ENCODE assay signal across 8 mouse cellular contexts in the genomic region with DNA sequence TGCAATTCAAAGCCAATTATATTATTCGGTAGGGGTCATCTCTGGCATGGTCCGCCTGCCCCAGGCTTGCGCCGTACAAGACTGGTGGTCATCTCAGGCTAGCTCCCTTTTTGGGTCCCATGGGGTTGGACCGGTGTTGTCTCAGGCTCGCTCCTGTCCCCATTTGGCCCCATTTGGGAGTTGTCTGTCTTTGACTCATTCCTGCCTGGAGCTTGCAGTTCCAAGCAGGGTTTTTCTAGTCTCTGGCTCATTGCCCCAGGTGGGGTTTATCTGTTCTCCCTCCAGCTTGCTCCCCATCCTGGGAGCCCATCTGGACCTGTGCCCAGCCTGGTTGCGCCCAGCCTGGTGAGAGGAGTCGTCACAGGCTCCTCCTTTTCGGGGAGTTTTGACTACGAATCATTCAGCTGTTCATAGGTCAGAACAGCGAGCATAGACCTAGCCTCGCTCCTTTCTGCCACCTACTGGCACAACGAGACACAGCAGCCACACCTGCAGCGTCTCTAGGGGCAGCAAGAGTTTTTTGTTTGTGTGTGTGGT. TPM values are rescaled to one million over a fixed set of nuclear protein-coding genes. Genes with fewer than 3 reads are reported as not detected.
DNase-seq lines count a peak whose midpoint lies in the region; ATAC-seq lines count a peak whose summit lies in the region.

No protein-coding gene starts in this region.

- WGBS in hindbrain, embryonic 12.5 days: 33% methylated on average over 14 of the region's 14 CpGs

- DNase-seq in MN1 (ENCODE audit: low spot score): peak; percentile 54
- peak; percentile 87 for DNase-seq in cerebellum, adult 9-11 months
- peak; percentile 53 to 60 for DNase-seq in frontal cortex, postnatal 10 days (ENCODE audit: low spot score in 2 of 2)
- peak; percentile 71 to 75 for DNase-seq in layer of hippocampus, postnatal 14 days (ENCODE audit: low spot score in 2 of 2)
- peak; percentile 83 for DNase-seq in lung, postnatal 10 days
- peak; percentile 37 for DNase-seq in retina, adult 2 months (ENCODE audit: low read depth, low spot score)
- peak; percentile 71 to 75 for DNase-seq in thymus, postnatal 36 days

- no peaks in the 10 kb centered on the region for H3K36me3 ChIP-seq in hindbrain, embryonic 12.5 days

- no peaks in the 10 kb centered on the region; the same call in 1 of the 2 replicates for H3K4me1 ChIP-seq in hindbrain, embryonic 12.5 days

- H3K9ac ChIP-seq in hindbrain, embryonic 12.5 days: no peak overlapping the region

- ATAC-seq in hindbrain, embryonic 12.5 days (ENCODE audit: low FRiP score): peak; percentile 74

- H3K4me2 ChIP-seq in hindbrain, embryonic 12.5 days (replicated peaks): peak overlapping the region; percentile 43

- no peaks in the 10 kb centered on the region for H3K9me3 ChIP-seq in hindbrain, embryonic 12.5 days (replicated peaks)

- H3K4me3 ChIP-seq in hindbrain, embryonic 12.5 days: no peak overlapping the region; the same call in 1 of the 2 replicates

- H3K27me3 ChIP-seq in hindbrain, embryonic 12.5 days: no peaks in the 10 kb centered on the region

- no peak overlapping the region for H3K27ac ChIP-seq in hindbrain, embryonic 12.5 days

RNA-seq across cellular contexts. Expression of gene Jph4, which starts 44.4 kb away (rescaled TPM):
- polyA plus RNA-seq in hindbrain, embryonic 12.5 days (2016; fragmentation: Nextera tagmentation; extraction: Ambion mirVana): 10.5 and 11.5 TPM in 2 replicates
- total RNA-seq in layer of hippocampus, postnatal 14 days (2021): 100 to 1,000 TPM; 408 to 411 TPM

RNA-seq across cellular contexts. Expression of gene Ap1g2, which starts 54.8 kb away (rescaled TPM):
- polyA plus RNA-seq in hindbrain, embryonic 12.5 days (2016; fragmentation: Nextera tagmentation; extraction: Ambion mirVana): 9.4 and 10.1 TPM in 2 replicates
- 10 to 100 TPM; 15.8 to 18.6 TPM for total RNA-seq in layer of hippocampus, postnatal 14 days (2021)

Comparison
In these comparisons a context has a peak if more than half of its experiments do, and no peak if none do; other contexts are left out.
1. DNase-seq: peak in every context shown above with its lines; median percentile 87 in cerebellum, adult 9-11 months; 83 in lung, postnatal 10 days; 73 in layer of hippocampus, postnatal 14 days; 73 in thymus, postnatal 36 days; 56 in frontal cortex, postnatal 10 days; 54 in MN1; 37 in retina, adult 2 months.